Mouse (Mus musculus): ENCODE measurements around the gene Alg14. TPM values are rescaled to one million over a fixed set of nuclear protein-coding genes. Genes with fewer than 3 reads are reported as not detected.

Gene Alg14
- polyA plus RNA-seq, 1 experiment from 2014 or later, result 15.0 TPM

GRCm38 (mm10) chr3:121267283-121267682, 24.3 kb upstream of the Alg14 start:
- Histone ChIP-seq H3K27ac (ENCODE audit: low read length) (peak overlapping the region; percentile 93), H3K4me2 (ENCODE audit: low read depth, low read length) (peak overlapping the region; percentile 66), H3K9ac (ENCODE audit: low read depth, low read length) (peak overlapping the region; percentile 58), H3K27me3 (ENCODE audit: control insufficient read depth, insufficient read depth, low read depth, low read length) (no peaks in the 10 kb centered on the region; the same call in 1 of the 2 replicates), H3K4me3 (ENCODE audit: low read depth, low read length) (peak overlapping the region; percentile 18; the same call in 1 of the 2 replicates), H3K9me3 (replicated peaks; ENCODE audit: control insufficient read depth, low read length) (no peaks in the 10 kb centered on the region), H3K4me1 (ENCODE audit: control insufficient read depth, low read depth, low read length) (peaks cover 49% of the 10 kb centered on the region), H3K36me3 (ENCODE audit: control insufficient read depth, insufficient read depth) (no peaks in the 10 kb centered on the region)
- WGBS (ENCODE audit: insufficient replicate concordance), result 48% methylated on average over 5 of the region's 5 CpGs
- peak; percentile 47 for ATAC-seq (ENCODE audit: low read depth)

GRCm38 (mm10) chr3:121272577-121272976, 19.0 kb upstream of the Alg14 start:
- 65% methylated on average over 2 of the region's 2 CpGs for WGBS (ENCODE audit: insufficient replicate concordance)
- Histone ChIP-seq H3K4me2 (ENCODE audit: low read depth, low read length) (no peak overlapping the region), H3K9me3 (replicated peaks; ENCODE audit: control insufficient read depth, low read length) (no peaks in the 10 kb centered on the region), H3K27ac (ENCODE audit: low read length) (no peak overlapping the region), H3K4me3 (ENCODE audit: low read depth, low read length) (no peak overlapping the region), H3K36me3 (ENCODE audit: control insufficient read depth, insufficient read depth) (no peaks in the 10 kb centered on the region), H3K27me3 (ENCODE audit: control insufficient read depth, insufficient read depth, low read depth, low read length) (no peaks in the 10 kb centered on the region), H3K4me1 (ENCODE audit: control insufficient read depth, low read depth, low read length) (peaks cover 11% of the 10 kb centered on the region), H3K9ac (ENCODE audit: low read depth, low read length) (no peak overlapping the region)
- no peak for ATAC-seq (ENCODE audit: low read depth)

- Histone ChIP-seq H3K4me3 (ENCODE audit: low read depth, low read length) (no peak overlapping the region), H3K4me2 (ENCODE audit: low read depth, low read length) (no peak overlapping the region), H3K27me3 (ENCODE audit: control insufficient read depth, insufficient read depth, low read depth, low read length) (no peaks in the 10 kb centered on the region), H3K4me1 (ENCODE audit: control insufficient read depth, low read depth, low read length) (no peaks in the 10 kb centered on the region; the same call in 1 of the 2 replicates), H3K9me3 (replicated peaks; ENCODE audit: control insufficient read depth, low read length) (no peaks in the 10 kb centered on the region), H3K36me3 (ENCODE audit: control insufficient read depth, insufficient read depth) (no peaks in the 10 kb centered on the region), H3K27ac (ENCODE audit: low read length) (no peak overlapping the region), H3K9ac (ENCODE audit: low read depth, low read length) (no peak overlapping the region)
- 70% methylated on average over 2 of the region's 2 CpGs for WGBS (ENCODE audit: insufficient replicate concordance)
- no peak for ATAC-seq (ENCODE audit: low read depth)
Observed at GRCm38 (mm10) chr3:121274010-121274409, 17.6 kb upstream of the Alg14 start.

GRCm38 (mm10) chr3:121277009-121277408, 14.6 kb upstream of the Alg14 start:
- no peak overlapping the region for H3K4me3 ChIP-seq (ENCODE audit: low read depth, low read length)
- H3K27ac ChIP-seq (ENCODE audit: low read length), result no peak overlapping the region
- WGBS (ENCODE audit: insufficient replicate concordance), result 66% methylated on average over 4 of the region's 4 CpGs
- no peaks in the 10 kb centered on the region for H3K27me3 ChIP-seq (ENCODE audit: control insufficient read depth, insufficient read depth, low read depth, low read length)
- no peak overlapping the region for H3K4me2 ChIP-seq (ENCODE audit: low read depth, low read length)
- no peaks in the 10 kb centered on the region for H3K9me3 ChIP-seq (replicated peaks; ENCODE audit: control insufficient read depth, low read length)
- no peak overlapping the region for H3K9ac ChIP-seq (ENCODE audit: low read depth, low read length)
- H3K36me3 ChIP-seq (ENCODE audit: control insufficient read depth, insufficient read depth), result no peaks in the 10 kb centered on the region
- peaks cover 7% of the 10 kb centered on the region; the same call in 1 of the 2 replicates for H3K4me1 ChIP-seq (ENCODE audit: control insufficient read depth, low read depth, low read length)
- no peak for ATAC-seq (ENCODE audit: low read depth)

- H3K4me3 ChIP-seq (ENCODE audit: low read depth, low read length), result no peak overlapping the region
- no peaks in the 10 kb centered on the region for H3K27me3 ChIP-seq (ENCODE audit: control insufficient read depth, insufficient read depth, low read depth, low read length)
- H3K4me1 ChIP-seq (ENCODE audit: control insufficient read depth, low read depth, low read length), result peaks cover 7% of the 10 kb centered on the region; the same call in 1 of the 2 replicates
- 75% methylated on average over 4 of the region's 4 CpGs for WGBS (ENCODE audit: insufficient replicate concordance)
- no peak for ATAC-seq (ENCODE audit: low read depth)
- H3K36me3 ChIP-seq (ENCODE audit: control insufficient read depth, insufficient read depth), result no peaks in the 10 kb centered on the region
- H3K4me2 ChIP-seq (ENCODE audit: low read depth, low read length), result no peak overlapping the region
- no peaks in the 10 kb centered on the region for H3K9me3 ChIP-seq (replicated peaks; ENCODE audit: control insufficient read depth, low read length)
- H3K9ac ChIP-seq (ENCODE audit: low read depth, low read length), result no peak overlapping the region
- H3K27ac ChIP-seq (ENCODE audit: low read length), result no peak overlapping the region
Observed at GRCm38 (mm10) chr3:121277557-121277956, 14.0 kb upstream of the Alg14 start.

GRCm38 (mm10) chr3:121279679-121280078, 11.9 kb upstream of the Alg14 start:
- WGBS (ENCODE audit: insufficient replicate concordance), result 82% methylated on average over 14 of the region's 14 CpGs
- ATAC-seq (ENCODE audit: low read depth), result peak; percentile 76

GRCm38 (mm10) chr3:121282998-121283397, 8.6 kb upstream of the Alg14 start, which contains the start of gene Tmem56:
Gene Tmem56 (minus strand): TSS chr3:121283098.
- Histone ChIP-seq H3K27me3 (ENCODE audit: control insufficient read depth, insufficient read depth, low read depth, low read length) (no peaks in the 10 kb centered on the region), H3K9ac (ENCODE audit: low read depth, low read length) (no peak within 1 kb of the TSS), H3K4me2 (ENCODE audit: low read depth, low read length) (no peak within 1 kb of the TSS), H3K36me3 (ENCODE audit: control insufficient read depth, insufficient read depth) (no peaks in the 10 kb centered on the region), H3K27ac (ENCODE audit: low read length) (no peak within 1 kb of the TSS), H3K4me1 (ENCODE audit: control insufficient read depth, low read depth, low read length) (peaks cover 7% of the 10 kb centered on the region; the same call in 1 of the 2 replicates), H3K9me3 (replicated peaks; ENCODE audit: control insufficient read depth, low read length) (no peaks in the 10 kb centered on the region), H3K4me3 (ENCODE audit: low read depth, low read length) (no peak within 1 kb of the TSS)
- ATAC-seq (ENCODE audit: low read depth), result no peak
- WGBS (ENCODE audit: insufficient replicate concordance), result 75% methylated on average over 4 of the region's 4 CpGs

More at GRCm38 (mm10) chr3:121279679-121280078, 11.9 kb upstream of the Alg14 start:
- Histone ChIP-seq H3K4me3 (ENCODE audit: low read depth, low read length) (no peak overlapping the region), H3K9me3 (replicated peaks; ENCODE audit: control insufficient read depth, low read length) (no peaks in the 10 kb centered on the region), H3K27me3 (ENCODE audit: control insufficient read depth, insufficient read depth, low read depth, low read length) (no peaks in the 10 kb centered on the region), H3K36me3 (ENCODE audit: control insufficient read depth, insufficient read depth) (no peaks in the 10 kb centered on the region), H3K4me2 (ENCODE audit: low read depth, low read length) (no peak overlapping the region), H3K9ac (ENCODE audit: low read depth, low read length) (no peak overlapping the region), H3K27ac (ENCODE audit: low read length) (no peak overlapping the region), H3K4me1 (ENCODE audit: control insufficient read depth, low read depth, low read length) (peaks cover 7% of the 10 kb centered on the region; the same call in 1 of the 2 replicates)

- Histone ChIP-seq H3K4me2 (ENCODE audit: low read depth, low read length) (no peak overlapping the region), H3K4me1 (ENCODE audit: control insufficient read depth, low read depth, low read length) (peaks cover 4% of the 10 kb centered on the region), H3K36me3 (ENCODE audit: control insufficient read depth, insufficient read depth) (no peaks in the 10 kb centered on the region), H3K4me3 (ENCODE audit: low read depth, low read length) (no peak overlapping the region), H3K9ac (ENCODE audit: low read depth, low read length) (no peak overlapping the region), H3K27me3 (ENCODE audit: control insufficient read depth, insufficient read depth, low read depth, low read length) (no peaks in the 10 kb centered on the region), H3K9me3 (replicated peaks; ENCODE audit: control insufficient read depth, low read length) (no peaks in the 10 kb centered on the region), H3K27ac (ENCODE audit: low read length) (no peak overlapping the region)
- WGBS (ENCODE audit: insufficient replicate concordance), result 73% methylated on average over 6 of the region's 6 CpGs
- peak; percentile 80 for ATAC-seq (ENCODE audit: low read depth)
Observed at GRCm38 (mm10) chr3:121285219-121285618, 6.4 kb upstream of the Alg14 start.

- no peak for ATAC-seq (ENCODE audit: low read depth)
- H3K36me3 ChIP-seq (ENCODE audit: control insufficient read depth, insufficient read depth), result no peaks in the 10 kb centered on the region
- no peaks in the 10 kb centered on the region for H3K27me3 ChIP-seq (ENCODE audit: control insufficient read depth, insufficient read depth, low read depth, low read length)
- peaks cover 12% of the 10 kb centered on the region for H3K4me1 ChIP-seq (ENCODE audit: control insufficient read depth, low read depth, low read length)
- H3K4me2 ChIP-seq (ENCODE audit: low read depth, low read length), result no peak overlapping the region
- WGBS (ENCODE audit: insufficient replicate concordance), result 70% methylated on average over 2 of the region's 2 CpGs
- H3K4me3 ChIP-seq (ENCODE audit: low read depth, low read length), result no peak overlapping the region
- H3K9me3 ChIP-seq (replicated peaks; ENCODE audit: control insufficient read depth, low read length), result no peaks in the 10 kb centered on the region
- no peak overlapping the region for H3K27ac ChIP-seq (ENCODE audit: low read length)
- no peak overlapping the region for H3K9ac ChIP-seq (ENCODE audit: low read depth, low read length)
Observed at GRCm38 (mm10) chr3:121287151-121287550, 4.4 kb upstream of the Alg14 start.

Data from liver, embryonic 16.5 days (tissue).